Mouse (Mus musculus) neural tube, embryonic 14.5 days (tissue): ENCODE measurements around the gene Vnn3. TPM values are rescaled to one million over a fixed set of nuclear protein-coding genes. Genes with fewer than 3 reads are reported as not detected.

Source experiments
- ATAC-seq: fragments of 200-750 bp; cut with Nextera tagmentation; 2 replicates; pipeline ENCODE4 v1.8.0; 2017; ENCODE audit warnings: low read depth, mild to moderate bottlenecking, moderate TSS enrichment, moderate library complexity
- H3K27ac ChIP-seq: fragments of 300-500 bp; sonication (generic); 2 replicates; pipeline ENCODE4 v1.5.1; 2014; ENCODE audit warnings: low read depth, mild to moderate bottlenecking, control low read depth, low read length, moderate library complexity, mixed read lengths
- H3K27me3 ChIP-seq: fragments of 300-500 bp; sonication (generic); 2 replicates; pipeline ENCODE4 v1.6.1; 2014; ENCODE audit warnings: low read length; ENCODE audit not compliant: control insufficient read depth, insufficient read depth
- H3K36me3 ChIP-seq: fragments of 300-500 bp; sonication (generic); 2 replicates; pipeline ENCODE4 v1.6.1; 2014; ENCODE audit warnings: low read length, mixed read lengths; ENCODE audit not compliant: control insufficient read depth, insufficient read depth
- H3K4me1 ChIP-seq: fragments of 300-500 bp; sonication (generic); 2 replicates; pipeline ENCODE4 v1.6.1; 2014; ENCODE audit warnings: low read length; ENCODE audit not compliant: control insufficient read depth, insufficient read depth
- H3K4me2 ChIP-seq: fragments of 300-500 bp; sonication (generic); 2 replicates; pipeline ENCODE4 v1.6.1; 2014; ENCODE audit warnings: mild to moderate bottlenecking, low read depth, low read length, control low read depth
- H3K4me3 ChIP-seq: fragments of 300-500 bp; sonication (generic); 2 replicates; pipeline ENCODE4 v1.5.1; 2014; ENCODE audit warnings: low read depth, low read length, control low read depth, mixed read lengths
- H3K9ac ChIP-seq: fragments of 300-500 bp; sonication (generic); replicated peaks from 2 replicates; pipeline ENCODE4 v1.6.1; 2014; ENCODE audit warnings: low read depth, mild to moderate bottlenecking, control low read depth, low read length, mixed read lengths
- H3K9me3 ChIP-seq: fragments of 300-500 bp; sonication (generic); 2 replicates; pipeline ENCODE4 v1.6.1; 2016; ENCODE audit warnings: low read length; ENCODE audit not compliant: control insufficient read depth
- WGBS: fragments of 180-500 bp; shearing (Covaris S2); extraction: QIAGEN DNeasy Blood & Tissue Kit; methylation state at CpG from one replicate; pipeline ENCODE4 v1.1.7; 2014; 5-methylcytosine and 5-hydroxymethylcytosine counted together
- polyA plus RNA-seq: library from polyadenylated mRNA; unstranded; fragments of >200 nt; fragmentation: Nextera tagmentation; extraction: Ambion mirVana; gene quantifications from 2 replicates; pipeline ENCODE4 v1.2.1, GENCODE M21; 2014

The Vnn3 gene
- polyA plus RNA-seq, 1 experiment from 2014 or later = not detected

DNA sequence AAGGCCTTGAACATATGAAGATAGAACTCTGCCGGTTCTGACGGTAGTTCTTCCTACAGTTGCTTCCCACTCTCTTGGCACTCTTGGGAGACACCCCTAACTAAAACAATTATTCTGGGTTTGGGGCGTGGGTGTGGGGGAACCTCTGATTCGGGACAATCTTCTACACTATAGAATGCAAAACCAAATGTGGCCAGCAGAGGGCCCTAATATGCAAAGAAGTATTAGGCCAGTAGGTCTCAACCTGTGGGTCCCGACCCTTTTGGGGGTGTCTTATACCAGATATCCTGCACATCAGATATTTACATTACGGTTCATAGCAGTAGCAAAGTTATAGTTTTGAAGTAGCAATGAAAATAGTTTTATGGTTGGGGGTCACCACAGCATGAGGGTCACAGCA lies 29.4 kb downstream of the Vnn3 start:
- Histone ChIP-seq H3K27ac (no peak overlapping the region), H3K4me1 (no peaks in the 10 kb centered on the region), H3K9ac (no peak overlapping the region), H3K9me3 (no peaks in the 10 kb centered on the region), H3K36me3 (no peaks in the 10 kb centered on the region), H3K27me3 (no peaks in the 10 kb centered on the region), H3K4me2 (no peak overlapping the region), H3K4me3 (no peak overlapping the region)
- WGBS = 90% methylated on average over 6 of the region's 6 CpGs
- no peak for ATAC-seq

DNA sequence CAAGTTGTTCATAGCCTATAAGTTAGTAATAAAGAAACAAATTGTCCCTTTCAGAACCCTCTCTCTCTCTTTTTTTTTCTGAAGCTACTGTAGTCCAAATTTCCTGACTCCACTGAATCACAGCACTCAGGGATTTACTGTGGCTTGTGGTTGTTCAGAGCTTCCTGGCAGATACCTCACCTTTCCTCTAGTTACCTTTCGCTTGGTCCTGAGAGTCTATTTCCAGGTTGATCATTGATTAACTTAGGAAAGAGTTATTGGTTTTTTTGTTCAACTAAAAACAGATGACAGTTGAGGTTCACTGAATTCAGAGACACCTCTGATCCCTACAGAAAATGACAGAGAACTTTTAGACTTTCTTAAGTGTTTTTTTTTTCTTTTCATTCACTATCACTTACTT lies 33.6 kb downstream of the Vnn3 start:
- no peaks in the 10 kb centered on the region for H3K36me3 ChIP-seq
- WGBS = 97% methylated on average over 1 of the region's 1 CpGs
- H3K27me3 ChIP-seq = no peaks in the 10 kb centered on the region
- no peaks in the 10 kb centered on the region for H3K4me1 ChIP-seq
- no peak for ATAC-seq
- H3K4me3 ChIP-seq = no peak overlapping the region
- no peak overlapping the region for H3K9ac ChIP-seq
- H3K9me3 ChIP-seq = no peaks in the 10 kb centered on the region
- no peak overlapping the region for H3K4me2 ChIP-seq
- H3K27ac ChIP-seq = no peak overlapping the region

DNA sequence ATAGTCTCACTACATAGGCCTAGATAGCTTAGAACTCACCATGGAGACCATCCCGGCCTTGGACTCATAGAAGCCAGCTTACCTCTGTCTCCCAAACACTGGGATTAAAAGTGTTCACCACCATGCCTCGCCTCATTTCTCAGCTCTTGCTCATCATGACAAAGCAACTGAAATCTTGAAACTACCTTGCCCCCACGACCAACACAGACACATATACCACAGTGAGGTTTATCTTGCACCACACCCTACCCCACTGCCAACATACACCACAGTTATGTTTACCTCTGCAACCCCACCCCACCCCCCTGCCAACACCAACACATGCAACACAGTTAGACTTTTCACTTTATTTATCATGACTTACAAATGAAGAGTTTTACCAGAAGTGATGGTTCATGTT lies 34.8 kb downstream of the Vnn3 start:
- Histone ChIP-seq H3K4me3 (no peak overlapping the region), H3K4me2 (no peak overlapping the region), H3K9me3 (no peaks in the 10 kb centered on the region), H3K27me3 (no peaks in the 10 kb centered on the region), H3K27ac (no peak overlapping the region), H3K4me1 (no peaks in the 10 kb centered on the region), H3K36me3 (no peaks in the 10 kb centered on the region), H3K9ac (no peak overlapping the region)
- ATAC-seq = no peak
- 77% methylated on average over 3 of the region's 3 CpGs for WGBS

DNA sequence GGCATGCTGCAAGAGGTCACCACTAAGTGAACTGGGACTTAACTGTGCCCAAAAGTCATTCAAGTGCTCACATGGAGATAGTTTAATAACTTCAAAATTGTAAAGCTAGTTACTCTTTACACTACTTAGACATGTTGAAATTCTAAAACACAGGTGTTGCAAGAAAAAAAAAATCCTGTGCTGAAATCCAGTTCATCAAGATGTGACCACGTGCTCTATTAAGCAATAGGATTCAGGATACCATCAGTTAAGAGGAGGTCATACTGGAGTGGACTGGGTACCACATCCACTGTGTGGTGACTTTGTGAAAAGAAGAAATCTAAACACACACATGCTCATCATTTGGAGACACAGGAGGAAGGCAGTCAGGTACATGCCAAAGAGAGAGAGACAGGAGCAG lies 41.7 kb downstream of the Vnn3 start:
- no peak overlapping the region for H3K9ac ChIP-seq
- H3K36me3 ChIP-seq = no peaks in the 10 kb centered on the region
- H3K4me1 ChIP-seq = no peaks in the 10 kb centered on the region
- 93% methylated on average over 1 of the region's 1 CpGs for WGBS
- H3K4me3 ChIP-seq = no peak overlapping the region
- no peaks in the 10 kb centered on the region for H3K9me3 ChIP-seq
- H3K27me3 ChIP-seq = no peaks in the 10 kb centered on the region
- H3K27ac ChIP-seq = no peak overlapping the region
- H3K4me2 ChIP-seq = no peak overlapping the region
- ATAC-seq = no peak

DNA sequence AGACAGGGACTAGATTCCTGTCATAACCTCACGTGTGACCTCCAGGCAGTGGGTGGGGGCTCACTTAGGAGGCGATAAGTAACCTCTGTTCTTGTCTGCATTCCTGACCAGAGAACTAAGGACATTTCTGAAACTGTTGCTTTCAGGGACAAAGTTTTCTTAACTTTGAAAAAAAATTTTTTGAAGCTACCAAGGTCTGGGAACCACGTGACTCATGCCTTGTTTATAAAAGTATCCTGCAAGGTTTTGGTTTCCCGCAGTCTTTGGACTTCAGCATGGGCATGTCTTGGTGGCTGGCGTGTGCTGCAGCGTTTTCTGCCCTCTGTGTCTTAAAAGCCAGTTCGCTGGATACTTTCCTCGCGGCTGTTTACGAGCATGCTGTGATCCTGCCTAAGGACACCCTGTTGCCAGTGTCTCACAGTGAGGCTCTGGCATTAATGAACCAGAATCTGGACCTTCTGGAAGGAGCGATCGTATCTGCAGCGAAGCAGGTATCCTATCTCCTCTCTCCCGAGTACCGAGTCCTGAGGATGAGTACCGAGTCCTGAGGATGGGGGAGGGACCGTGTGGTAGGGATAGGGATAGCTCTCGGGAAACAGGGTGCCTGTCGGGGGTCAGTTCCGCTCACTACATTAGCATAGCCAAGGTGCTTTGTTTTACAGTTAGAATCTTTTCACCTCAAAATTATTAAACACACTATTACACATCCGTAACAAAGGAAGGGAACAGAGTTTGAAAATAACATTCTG lies 43.5 kb downstream of the Vnn3 start, which contains the start of gene Vnn1:
TSS of gene Vnn1 (plus strand) at position 88 of the 749 bp plus-strand sequence.
- H3K27me3 ChIP-seq = no peaks in the 10 kb centered on the region
- 37% methylated on average over 21 of the region's 21 CpGs for WGBS
- no peak within 1 kb of the TSS for H3K9ac ChIP-seq
- H3K27ac ChIP-seq = no peak within 1 kb of the TSS
- H3K4me3 ChIP-seq = no peak within 1 kb of the TSS
- no peaks in the 10 kb centered on the region for H3K36me3 ChIP-seq
- H3K4me2 ChIP-seq = peak within 1 kb of the TSS; percentile 22; the same call in 1 of the 2 replicates
- H3K4me1 ChIP-seq = no peaks in the 10 kb centered on the region
- ATAC-seq = no peak
- no peaks in the 10 kb centered on the region for H3K9me3 ChIP-seq

DNA sequence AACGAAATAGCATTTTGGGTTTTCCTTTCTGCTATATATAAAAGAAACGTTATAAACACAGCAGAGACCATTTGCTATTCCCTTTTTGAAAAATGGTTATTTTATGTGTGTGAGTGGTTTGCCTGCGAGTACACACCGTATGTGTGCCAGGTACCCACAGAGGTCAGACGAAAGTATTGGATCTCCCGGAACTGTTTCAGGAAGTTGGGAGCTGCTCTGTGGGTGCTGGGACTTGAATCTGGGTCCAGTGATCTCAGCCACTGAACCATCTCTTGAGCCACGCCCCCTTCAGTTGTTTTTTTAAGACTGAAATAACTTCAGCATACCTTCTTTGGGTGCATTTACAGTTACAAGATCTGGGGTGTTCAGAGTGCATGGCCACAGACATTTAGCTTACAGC lies 44.1 kb downstream of the Vnn3 start:
- Histone ChIP-seq H3K36me3 (no peaks in the 10 kb centered on the region), H3K4me2 (no peak overlapping the region), H3K9me3 (no peaks in the 10 kb centered on the region), H3K27ac (no peak overlapping the region), H3K4me1 (no peaks in the 10 kb centered on the region), H3K27me3 (no peaks in the 10 kb centered on the region), H3K9ac (no peak overlapping the region), H3K4me3 (no peak overlapping the region)
- ATAC-seq = no peak
- 82% methylated on average over 7 of the region's 7 CpGs for WGBS

DNA sequence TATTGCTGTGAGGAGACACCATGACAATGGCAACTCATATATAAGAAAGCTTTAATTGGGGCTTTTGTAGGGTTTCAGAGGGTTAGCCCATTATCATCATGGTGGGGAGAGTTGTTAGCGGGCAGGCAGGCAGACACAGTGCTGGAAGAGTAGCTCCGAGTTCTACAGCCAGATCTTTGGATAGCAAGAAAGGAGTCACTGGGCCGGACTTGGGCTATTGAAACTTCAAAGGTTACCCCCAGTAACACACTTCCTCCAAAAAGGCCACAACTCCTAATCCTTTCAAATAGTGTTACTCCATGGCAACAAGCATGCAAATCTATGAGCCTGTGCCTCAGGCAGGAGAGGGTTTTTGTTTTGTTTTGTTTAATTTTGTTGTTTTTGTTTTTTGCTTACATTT lies 49.9 kb downstream of the Vnn3 start:
- Histone ChIP-seq H3K4me3 (no peak overlapping the region), H3K36me3 (no peaks in the 10 kb centered on the region), H3K27ac (no peak overlapping the region), H3K4me1 (no peaks in the 10 kb centered on the region), H3K4me2 (no peak overlapping the region), H3K27me3 (no peaks in the 10 kb centered on the region), H3K9ac (no peak overlapping the region), H3K9me3 (no peaks in the 10 kb centered on the region)
- ATAC-seq = no peak
- 47% methylated on average over 3 of the region's 3 CpGs for WGBS

DNA sequence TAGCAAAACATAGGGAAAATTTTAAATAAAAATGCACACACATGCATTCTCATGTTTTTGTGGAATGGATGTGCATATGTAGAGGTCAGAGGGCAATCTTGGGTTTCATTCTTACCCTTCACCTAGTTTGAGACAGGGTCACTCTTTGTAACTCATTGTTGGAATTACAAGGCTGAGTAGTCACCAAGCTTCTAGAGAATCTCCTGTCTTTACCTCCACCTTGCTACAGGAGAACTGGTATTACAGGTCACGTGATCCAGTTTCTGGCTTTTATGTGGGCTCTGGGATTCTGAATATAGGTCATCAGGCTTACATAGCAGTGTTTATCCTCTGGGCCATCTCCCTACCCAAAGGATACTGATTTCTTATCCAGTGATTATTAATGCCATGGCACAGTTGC lies 54.4 kb downstream of the Vnn3 start:
- Histone ChIP-seq H3K4me1 (no peaks in the 10 kb centered on the region), H3K27ac (no peak overlapping the region), H3K36me3 (no peaks in the 10 kb centered on the region), H3K4me3 (no peak overlapping the region), H3K9me3 (no peaks in the 10 kb centered on the region), H3K9ac (no peak overlapping the region), H3K4me2 (no peak overlapping the region), H3K27me3 (no peaks in the 10 kb centered on the region)
- 97% methylated on average over 1 of the region's 1 CpGs for WGBS
- no peak for ATAC-seq
